Comparison of ENCODE assay signal across 37 mouse cellular contexts in the genomic region with DNA sequence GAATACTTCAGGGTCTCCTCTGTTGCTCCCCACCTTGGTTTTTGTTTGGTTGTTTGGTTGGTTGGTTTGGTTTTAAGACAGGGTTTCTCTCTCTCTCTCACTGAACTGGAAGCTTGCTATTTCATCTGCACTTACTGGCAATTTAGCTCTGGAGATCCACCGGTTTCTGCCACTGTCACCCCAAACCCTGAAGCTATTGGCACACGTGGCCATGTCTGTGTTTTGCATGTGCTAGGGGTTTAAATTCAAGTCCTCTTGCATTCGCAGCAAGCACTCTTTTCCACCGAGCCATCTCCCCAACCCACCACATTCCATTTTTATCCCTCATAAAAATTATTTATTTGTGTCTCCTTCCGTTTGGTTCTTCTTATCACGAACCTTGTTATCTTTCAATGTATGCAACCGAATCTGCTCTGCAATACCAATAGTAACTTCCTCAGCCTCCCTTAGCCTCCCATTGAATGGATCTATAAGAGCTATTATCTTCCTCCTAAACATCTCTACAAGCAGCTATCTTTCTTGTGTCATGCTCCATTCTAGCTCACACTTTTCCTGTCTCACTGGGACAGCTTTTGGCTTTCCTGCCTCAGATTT. TPM values are rescaled to one million over a fixed set of nuclear protein-coding genes. Genes with fewer than 3 reads are reported as not detected.
"Had no signal": no experiment of that assay in that cellular context is flagged by ENCODE, and none has a peak within 500 bp of the region (broad histone marks: within the 10 kb centered on the region; RNA-seq: fewer than 3 reads in every experiment).

No protein-coding gene starts in this region.

- H3K27me3 ChIP-seq: limb, embryonic 12.5 days; limb, embryonic 13.5 days; limb, embryonic 15.5 days; liver, embryonic 12.5 days; liver, embryonic 15.5 days; lung, embryonic 15.5 days; midbrain, embryonic 12.5 days; midbrain, embryonic 13.5 days; midbrain, embryonic 15.5 days; neural tube, embryonic 12.5 days had no signal

- H3K36me3 ChIP-seq: limb, embryonic 10.5 days; limb, embryonic 12.5 days; limb, embryonic 13.5 days; limb, embryonic 15.5 days; liver, embryonic 12.5 days; liver, embryonic 13.5 days; liver, embryonic 15.5 days; lung, embryonic 15.5 days; midbrain, embryonic 12.5 days; midbrain, embryonic 13.5 days; midbrain, embryonic 15.5 days; neural tube, embryonic 12.5 days had no signal

- DNase-seq: liver; liver, embryonic 13.5 days; liver, postnatal 0 days; lung, adult 2 months; lung, embryonic 14.5 days; lung, postnatal 14 days; lung, postnatal 4 days; midbrain, embryonic 14.5 days had no signal

- ATAC-seq: liver, embryonic 12.5 days; liver, postnatal 0 days; lung, postnatal 0 days; midbrain, embryonic 13.5 days; midbrain, embryonic 15.5 days; midbrain, embryonic 16.5 days had no signal

- H3K4me1 ChIP-seq: lung, embryonic 15.5 days; midbrain, embryonic 12.5 days; midbrain, embryonic 13.5 days; midbrain, embryonic 15.5 days; neural tube, embryonic 12.5 days had no signal

- H3K9ac ChIP-seq: limb, embryonic 12.5 days; limb, embryonic 13.5 days; limb, embryonic 15.5 days; liver, embryonic 12.5 days; liver, embryonic 13.5 days; liver, embryonic 14.5 days; liver, embryonic 15.5 days; liver, postnatal 0 days; lung, embryonic 14.5 days; lung, embryonic 15.5 days; midbrain, embryonic 12.5 days; midbrain, embryonic 13.5 days; midbrain, embryonic 15.5 days; neural tube, embryonic 12.5 days had no signal

- H3K4me2 ChIP-seq: limb, embryonic 12.5 days; limb, embryonic 13.5 days; limb, embryonic 15.5 days; liver, embryonic 11.5 days; liver, embryonic 12.5 days; liver, embryonic 13.5 days; liver, embryonic 15.5 days; lung, embryonic 14.5 days; lung, embryonic 15.5 days; midbrain, embryonic 12.5 days; midbrain, embryonic 13.5 days; midbrain, embryonic 15.5 days; neural tube, embryonic 12.5 days had no signal

- H3K9me3 ChIP-seq: limb, embryonic 10.5 days; limb, embryonic 12.5 days; limb, embryonic 15.5 days; liver, embryonic 12.5 days; liver, embryonic 13.5 days; liver, embryonic 15.5 days; lung, embryonic 15.5 days; midbrain, embryonic 12.5 days; midbrain, embryonic 13.5 days; midbrain, embryonic 15.5 days; neural tube, embryonic 12.5 days had no signal

- H3K4me3 ChIP-seq: left cerebral cortex, adult 2 months; limb, embryonic 10.5 days; limb, embryonic 12.5 days; limb, embryonic 13.5 days; limb, embryonic 15.5 days; liver, embryonic 12.5 days; liver, embryonic 13.5 days; liver, embryonic 15.5 days; lung, embryonic 15.5 days; megakaryocyte, embryonic 14.5 days; midbrain, embryonic 12.5 days; midbrain, embryonic 13.5 days; midbrain, embryonic 15.5 days; myocyte; neural tube, embryonic 12.5 days had no signal

- H3K27ac ChIP-seq: left cerebral cortex, adult 2 months; limb, embryonic 10.5 days; limb, embryonic 12.5 days; limb, embryonic 13.5 days; limb, embryonic 15.5 days; liver, embryonic 12.5 days; liver, embryonic 13.5 days; liver, embryonic 14.5 days; liver, embryonic 15.5 days; lung, embryonic 15.5 days; midbrain, embryonic 12.5 days; midbrain, embryonic 13.5 days; midbrain, embryonic 15.5 days; neural tube, embryonic 12.5 days had no signal

RNA-seq across cellular contexts. Expression of a gene that starts 30.0 kb away (rescaled TPM):
- total RNA-seq: left cerebral cortex, adult 2 months; left cerebral cortex, adult 8-10 months; left cerebral cortex, postnatal 10 days; left cerebral cortex, postnatal 14 days; left cerebral cortex, postnatal 25 days; left cerebral cortex, postnatal 36 days; megakaryocyte progenitor cell, adult 5-6 weeks; megakaryocyte, adult 5-6 weeks; midbrain, postnatal 0 days had no signal
- polyA plus RNA-seq: limb, embryonic 10.5 days; limb, embryonic 12.5 days; liver, embryonic 11.5 days; liver, embryonic 12.5 days; liver, embryonic 15.5 days; liver, embryonic 16.5 days; lung, embryonic 14.5 days; lung, embryonic 15.5 days; macrophage; midbrain, embryonic 12.5 days; midbrain, embryonic 13.5 days; midbrain, embryonic 14.5 days; midbrain, embryonic 15.5 days; midbrain, embryonic 16.5 days; midbrain, postnatal 0 days; neural tube, embryonic 11.5 days; neural tube, embryonic 12.5 days had no signal
